Mouse (Mus musculus) NIH3T3 (cell line): ENCODE measurements around the gene Cxcl17.

Source experiments
- DNase-seq: peaks from one replicate; pipeline ENCODE4 v3.0.0-alpha.2; 2012; ENCODE audit warnings: low read depth

Cxcl17 gene

GRCm38 (mm10) chr7:25368333-25368732 is 44.4 kb downstream of the Cxcl17 start:
- no peak for DNase-seq

DNA sequence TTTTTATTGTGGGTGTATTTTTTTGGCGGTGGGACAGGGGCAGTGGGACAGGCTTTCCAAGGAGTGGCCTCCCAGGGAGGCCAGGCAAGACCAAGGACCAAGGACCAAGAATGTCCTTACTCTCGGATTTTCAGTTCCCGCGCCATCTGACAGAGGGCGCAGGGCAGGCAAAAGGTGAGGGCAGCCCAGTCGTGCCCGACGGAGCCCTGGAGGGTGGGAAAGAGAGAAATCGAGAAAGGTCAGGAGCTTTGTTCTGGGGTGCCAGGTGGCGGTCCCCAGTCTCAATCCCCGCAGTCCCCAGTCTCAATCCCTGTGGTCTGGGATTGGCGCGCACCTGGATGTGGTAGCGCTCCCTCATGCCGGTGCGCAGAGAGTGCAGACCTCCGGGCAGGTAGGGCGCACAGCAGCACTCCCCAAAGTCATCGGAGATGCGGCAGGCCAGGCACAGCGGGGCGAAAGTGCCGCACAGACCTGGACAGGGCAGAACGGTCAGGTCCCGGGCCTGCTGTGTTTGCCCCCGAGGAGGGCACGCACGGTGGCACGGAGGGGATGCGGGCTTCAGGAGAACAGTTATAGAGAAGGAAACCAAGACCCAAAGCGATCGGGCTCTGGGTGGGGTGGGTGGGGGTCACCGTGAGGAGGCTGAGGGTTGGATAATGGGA is 44.9 kb downstream of the Cxcl17 start:
- peak; percentile 30 for DNase-seq

DNA sequence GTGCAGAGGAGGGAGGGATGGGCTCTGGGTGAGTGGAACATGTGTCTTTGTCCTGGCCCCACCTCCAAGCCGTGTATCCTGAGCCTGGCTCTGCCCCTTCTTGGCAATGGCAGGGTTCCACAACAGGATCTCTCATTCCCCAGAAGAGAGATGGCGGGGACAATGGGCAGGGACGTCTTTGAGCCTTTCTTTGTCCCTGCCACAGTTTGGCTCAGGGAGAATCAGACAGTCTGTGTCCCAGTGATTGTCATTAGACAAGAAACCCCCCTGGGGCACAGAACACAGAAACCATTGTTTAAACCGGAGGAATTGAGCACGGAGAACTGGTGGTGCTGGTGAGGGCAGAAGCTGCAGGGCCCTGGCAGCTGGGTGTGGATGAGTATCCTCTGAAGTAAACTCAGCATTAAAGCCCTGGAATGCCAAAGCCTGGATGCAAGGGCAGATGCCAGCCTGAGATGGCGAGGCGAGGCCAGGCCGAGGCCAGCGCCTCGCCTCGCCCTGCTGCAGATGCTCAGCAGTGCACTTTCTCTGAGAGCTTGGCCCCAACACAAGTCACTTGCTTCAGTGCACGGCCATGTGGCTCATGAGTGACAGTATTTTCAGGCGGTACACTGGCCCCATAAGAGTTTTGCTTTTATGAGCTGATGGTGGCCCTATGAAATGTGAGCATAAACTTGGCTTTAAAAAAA is 46.6 kb downstream of the Cxcl17 start:
- DNase-seq: peak; percentile 25

DNA sequence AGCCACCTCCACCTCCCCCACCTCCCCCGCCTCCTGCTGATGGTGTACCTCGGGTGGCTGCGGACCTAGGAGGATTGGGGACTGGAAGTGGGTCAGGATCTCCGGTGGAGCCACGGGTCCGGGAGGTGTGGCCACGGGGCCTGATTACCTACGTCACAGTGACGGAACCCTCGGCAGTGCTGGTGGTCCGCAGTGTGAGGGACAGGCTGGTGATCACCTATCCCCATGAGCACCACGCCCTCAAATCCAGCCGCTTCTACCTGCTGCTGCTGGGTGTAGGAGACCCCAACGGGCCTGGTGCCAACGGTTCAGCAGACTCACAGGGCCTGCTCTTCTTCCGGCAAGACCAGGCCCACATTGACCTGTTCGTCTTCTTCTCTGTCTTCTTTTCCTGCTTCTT is 49.1 kb downstream of the Cxcl17 start:
- no peak for DNase-seq

DNA sequence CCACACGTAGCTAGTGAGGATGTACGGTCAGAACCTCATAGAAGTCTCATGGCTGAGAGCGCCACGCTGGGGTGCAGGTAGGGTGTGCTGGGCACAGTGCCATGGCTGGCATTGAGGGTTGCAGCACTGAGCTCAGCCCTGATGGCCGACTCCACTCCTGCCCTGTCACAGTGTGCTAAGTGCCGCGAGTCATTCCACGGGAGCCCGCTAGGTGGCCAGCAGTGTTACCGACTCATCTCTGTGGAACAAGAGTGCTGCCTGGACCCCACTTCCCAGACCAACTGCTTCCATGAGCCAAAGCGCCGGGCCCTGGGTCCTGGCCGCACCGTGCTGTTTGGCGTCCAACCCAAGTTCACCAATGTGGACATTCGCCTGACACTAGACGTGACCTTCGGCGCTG is 49.5 kb downstream of the Cxcl17 start:
- DNase-seq: peak; percentile 31

DNA sequence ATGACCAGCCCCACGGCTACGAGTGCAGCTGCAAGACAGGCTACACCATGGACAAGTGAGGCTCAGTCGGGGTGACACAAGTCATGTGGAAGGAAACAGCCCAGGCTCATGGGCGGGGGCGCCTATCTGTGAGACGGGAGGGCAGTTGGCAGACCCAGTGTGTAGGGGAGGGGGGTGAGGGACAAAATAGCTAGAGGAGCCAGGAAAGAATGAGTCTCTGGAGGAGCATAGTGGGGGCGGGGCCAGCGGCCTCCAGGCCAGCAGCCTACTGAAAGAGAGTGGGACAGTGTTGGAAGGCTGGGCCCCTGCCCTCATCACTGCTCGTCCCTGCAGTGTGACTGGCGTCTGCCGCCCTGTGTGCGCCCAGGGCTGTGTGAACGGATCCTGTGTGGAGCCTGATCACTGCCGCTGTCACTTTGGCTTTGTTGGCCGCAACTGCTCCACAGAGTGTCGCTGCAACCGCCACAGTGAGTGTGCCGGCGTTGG is 53.9 kb downstream of the Cxcl17 start:
- no peak for DNase-seq
